Mouse (Mus musculus): ENCODE data around the gene Eef1akmt1.

Gene Eef1akmt1

DNA sequence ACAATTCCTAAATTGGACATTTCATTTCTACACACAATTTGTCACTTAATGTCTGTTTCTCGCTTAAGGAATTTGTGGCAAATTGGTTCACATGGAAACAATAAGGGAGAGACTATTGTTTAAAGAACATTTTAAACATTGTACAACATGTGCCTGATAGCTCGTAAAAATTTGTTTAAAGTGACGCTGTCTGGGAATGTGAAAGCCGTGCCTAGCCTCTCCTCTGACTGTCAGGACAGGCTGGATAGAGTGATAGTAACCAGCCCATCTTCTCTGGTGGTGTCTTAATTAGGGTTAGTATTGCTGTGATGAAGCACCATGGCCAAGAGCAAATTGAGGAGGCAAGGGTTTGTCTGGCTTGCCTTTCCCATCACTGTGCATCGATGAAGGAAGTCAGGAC, 24.4 kb downstream of the Eef1akmt1 start:
- no peak for DNase-seq (ENCODE audit: low read depth, low spot score)

DNA sequence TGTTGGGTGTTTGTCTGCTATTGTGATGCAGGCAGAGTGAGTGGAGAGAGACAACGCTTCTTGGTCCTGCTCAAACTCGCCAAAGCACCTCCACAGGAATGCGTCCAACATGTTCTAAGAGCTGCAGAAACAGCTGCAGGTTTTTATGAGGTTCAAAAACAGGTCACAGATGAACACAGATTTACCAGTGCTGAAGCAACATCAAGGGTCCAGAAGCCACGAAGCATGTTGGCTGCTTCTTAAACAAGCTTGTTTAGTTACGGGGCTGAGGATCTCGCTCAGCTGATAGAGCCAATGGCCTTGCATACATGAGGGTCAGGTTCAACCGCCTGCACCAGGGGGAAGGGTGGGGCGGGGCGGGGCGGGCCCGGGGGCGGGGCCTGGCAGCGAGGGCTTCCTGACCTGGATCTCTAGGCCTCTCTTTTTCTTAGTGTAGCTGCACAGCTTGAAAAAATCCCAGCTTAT, 24.8 kb downstream of the Eef1akmt1 start:
- no peak for DNase-seq (ENCODE audit: low read depth, low spot score)

DNA sequence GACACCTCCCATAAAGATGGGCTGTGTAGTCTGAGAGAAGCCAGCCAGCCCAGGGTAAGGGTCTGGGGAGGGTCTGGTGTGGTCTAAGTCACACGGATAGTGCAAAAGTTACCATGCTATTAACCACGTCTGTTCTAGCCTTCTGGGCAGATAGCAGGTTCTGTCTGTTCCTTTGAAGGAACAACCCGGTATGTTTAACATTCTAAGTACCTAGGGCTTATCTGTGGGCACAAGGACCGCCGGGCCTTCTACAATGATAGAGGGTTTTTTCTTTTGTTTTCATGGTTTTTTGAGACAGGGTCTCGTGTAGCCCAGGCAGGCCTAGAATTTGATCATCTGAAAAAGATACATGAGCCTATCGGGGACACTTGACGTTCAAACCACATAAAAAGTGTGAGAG, 25.3 kb downstream of the Eef1akmt1 start:
- no peak for DNase-seq (ENCODE audit: low read depth, low spot score)

DNA sequence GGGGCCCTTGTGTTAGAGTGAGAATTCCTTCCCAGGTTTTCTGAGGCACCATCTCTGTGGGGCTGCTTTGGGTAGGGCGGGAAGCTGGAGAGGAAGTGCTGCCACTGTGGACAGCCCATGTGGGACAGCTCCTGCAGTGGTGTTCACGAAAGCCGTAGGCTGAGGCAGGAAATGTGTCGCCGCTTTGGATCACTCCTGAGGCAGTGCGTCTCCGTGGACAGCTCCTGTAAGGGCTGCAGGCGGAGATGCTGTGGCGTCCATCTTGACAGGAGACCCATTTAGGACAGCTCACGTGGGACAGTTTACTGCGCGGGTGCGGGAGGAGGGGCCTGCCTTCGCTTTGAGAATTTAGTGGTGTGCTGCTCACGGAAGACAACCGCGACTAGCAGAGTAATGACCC, 25.9 kb downstream of the Eef1akmt1 start:
- no peak for DNase-seq (ENCODE audit: low read depth, low spot score)

DNA sequence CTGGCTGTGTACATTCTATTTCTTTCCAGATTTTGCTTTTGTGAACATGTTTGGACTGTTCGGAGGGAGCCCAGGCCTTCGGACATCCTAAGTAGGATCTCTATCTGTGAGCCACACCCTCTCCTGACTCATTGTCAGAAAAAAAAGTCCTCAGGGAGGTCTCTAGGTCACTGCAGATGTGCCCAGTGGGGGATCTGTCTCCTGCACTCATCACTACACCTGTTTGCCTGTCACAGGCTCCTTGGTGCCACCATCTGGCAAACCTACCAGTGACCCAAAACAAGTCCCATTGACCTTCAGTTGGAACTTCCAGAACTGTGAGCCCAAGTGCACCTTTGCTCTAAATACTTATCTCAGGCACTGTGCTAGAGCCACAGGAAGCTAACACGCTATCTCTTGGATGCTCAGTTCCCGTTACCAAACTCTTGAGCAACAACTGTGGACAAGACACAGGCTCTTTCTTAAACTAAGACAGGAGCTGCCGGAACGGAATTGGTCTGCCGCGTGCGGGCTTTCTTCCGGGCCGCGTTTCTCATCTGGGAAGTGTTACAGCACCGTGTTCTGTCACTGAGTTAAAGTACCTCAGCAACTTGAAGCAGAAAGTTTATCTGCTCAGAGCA, 27.9 kb downstream of the Eef1akmt1 start:
- no peak for DNase-seq (ENCODE audit: low read depth, low spot score)

DNA sequence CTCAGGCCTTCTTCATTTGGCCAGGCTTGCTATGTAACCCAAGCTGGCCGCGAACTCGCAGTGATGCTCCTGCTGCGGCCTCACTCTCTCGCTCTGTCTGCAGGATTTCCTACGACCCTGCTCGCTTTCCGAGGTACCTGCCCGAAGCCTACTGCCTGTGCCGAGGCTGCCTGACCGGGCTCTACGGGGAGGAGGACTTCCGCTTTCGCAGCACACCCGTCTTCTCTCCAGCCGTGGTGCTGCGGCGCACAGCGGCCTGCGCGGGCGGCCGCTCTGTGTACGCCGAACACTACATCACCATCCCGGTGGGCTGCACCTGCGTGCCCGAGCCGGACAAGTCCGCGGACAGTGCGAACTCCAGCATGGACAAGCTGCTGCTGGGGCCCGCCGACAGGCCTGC, 29.2 kb downstream of the Eef1akmt1 start:
- DNase-seq (ENCODE audit: low read depth, low spot score): no peak

DNA sequence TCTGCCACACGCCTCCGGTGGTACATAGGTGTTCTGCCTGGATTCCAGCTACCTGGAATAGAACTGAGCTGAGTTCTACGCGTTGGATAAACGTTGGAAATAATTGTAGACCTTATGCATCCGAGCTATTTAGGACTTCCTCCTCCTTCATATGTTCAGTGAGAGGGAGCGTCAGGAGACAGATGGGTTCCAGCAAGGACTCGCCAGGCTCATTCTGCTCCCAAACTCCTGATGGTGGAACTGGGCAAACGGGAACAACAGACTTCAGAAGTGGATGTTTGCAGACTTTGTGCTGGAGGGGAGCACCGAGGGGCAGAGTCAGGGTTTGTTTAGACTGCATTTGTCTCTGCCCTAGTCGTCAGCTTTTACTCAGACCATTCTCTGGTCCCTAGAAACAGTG, 30.7 kb downstream of the Eef1akmt1 start:
- no peak for DNase-seq (ENCODE audit: low read depth, low spot score)

DNA sequence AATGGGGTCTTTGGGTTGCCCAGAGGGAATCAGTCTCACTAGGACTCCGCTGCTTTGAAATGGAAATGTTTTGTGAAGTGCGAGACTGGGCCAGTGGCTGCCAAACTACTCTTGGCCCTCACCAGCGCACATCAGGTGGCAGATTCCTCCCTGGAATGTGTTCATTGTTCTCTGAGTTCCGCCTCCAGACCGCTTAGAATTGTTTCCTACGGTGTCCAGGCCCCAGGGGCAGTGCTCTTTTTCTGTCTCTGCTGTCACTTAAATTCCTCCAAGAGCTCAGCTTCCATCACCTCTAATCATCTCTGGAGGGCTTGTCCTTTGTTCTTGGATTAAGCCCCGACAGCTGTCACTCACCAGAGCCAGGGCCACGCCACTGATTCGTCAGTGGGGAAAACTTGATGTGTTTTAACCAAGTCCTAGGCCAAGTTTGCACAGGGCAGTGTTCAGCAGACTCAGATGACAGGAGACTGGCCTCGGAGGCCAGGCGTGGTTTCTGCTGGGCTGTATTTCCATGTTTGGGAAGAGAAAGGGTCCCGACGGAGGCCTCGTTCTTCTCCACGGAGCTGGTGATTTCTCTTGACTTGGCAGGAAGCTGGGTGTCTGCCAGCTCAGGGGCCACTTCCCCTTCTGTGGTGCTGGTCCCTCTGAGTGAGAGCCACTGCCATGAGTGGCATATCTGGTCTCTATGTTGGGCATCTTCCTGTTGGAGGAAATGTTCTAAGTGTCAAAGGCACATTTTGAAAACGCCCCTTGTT, 34.0 kb downstream of the Eef1akmt1 start:
- no peak for DNase-seq (ENCODE audit: low read depth, low spot score)

DNA sequence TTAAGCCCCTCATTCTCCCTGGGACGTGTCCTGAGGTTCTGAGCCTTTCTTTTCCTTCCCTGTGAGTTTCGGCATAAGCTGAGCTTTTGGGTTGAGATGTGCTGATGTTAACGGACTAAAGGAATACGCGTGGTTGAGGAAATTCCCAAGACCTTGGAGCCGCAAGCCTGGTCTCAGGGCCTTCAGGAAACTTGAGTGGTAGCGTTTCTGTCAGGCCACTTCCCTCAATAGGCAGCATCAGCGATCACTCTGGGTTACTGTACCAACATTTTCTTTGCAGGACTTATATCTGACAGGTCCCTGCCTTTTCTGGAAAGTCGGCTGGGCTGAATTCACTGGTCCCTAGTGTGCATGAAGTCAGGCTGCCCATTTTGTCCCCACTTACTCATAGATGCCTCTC, 34.6 kb downstream of the Eef1akmt1 start:
- no peak for DNase-seq (ENCODE audit: low read depth, low spot score)

DNA sequence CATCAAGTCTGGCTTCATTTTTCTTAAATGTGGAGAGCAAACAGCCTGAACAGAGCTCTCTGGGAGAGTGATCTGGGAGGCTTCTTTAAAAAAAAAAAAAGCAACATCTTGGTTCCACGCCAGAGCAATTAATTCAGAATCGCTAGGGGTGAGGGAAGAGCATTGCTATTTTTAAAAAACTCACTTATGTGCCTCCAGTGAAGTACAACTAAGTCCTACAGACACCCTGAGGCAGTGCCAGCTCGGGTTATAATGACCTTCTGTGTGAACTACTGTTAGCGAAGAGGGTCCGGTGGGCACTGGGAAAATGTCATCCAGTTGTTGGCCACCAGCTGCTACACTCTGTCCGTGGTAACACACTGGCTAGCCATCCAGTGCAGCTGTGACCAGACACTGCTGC, 35.8 kb downstream of the Eef1akmt1 start:
- no peak for DNase-seq (ENCODE audit: low read depth, low spot score)

DNA sequence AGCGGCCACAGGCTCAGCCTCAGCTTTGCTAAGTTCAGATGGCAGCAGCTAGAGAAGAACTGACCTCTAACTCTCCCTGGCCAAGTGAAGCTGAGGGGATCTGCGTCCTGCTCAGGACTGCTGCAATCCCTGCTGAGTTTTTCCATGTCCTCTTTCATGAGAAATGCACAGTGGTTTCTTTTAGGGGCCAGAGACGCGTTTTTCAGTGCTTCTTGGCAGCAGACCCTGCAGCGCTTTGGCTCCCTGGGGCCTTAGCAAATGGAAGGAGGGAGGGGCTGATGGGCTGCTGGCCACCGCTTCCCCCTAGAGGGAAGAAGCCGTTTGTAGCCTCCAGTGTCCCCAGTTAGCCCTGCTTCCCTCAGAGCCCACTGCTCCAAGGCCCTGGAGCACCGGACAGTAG, 36.5 kb downstream of the Eef1akmt1 start:
- no peak for DNase-seq (ENCODE audit: low read depth, low spot score)

DNA sequence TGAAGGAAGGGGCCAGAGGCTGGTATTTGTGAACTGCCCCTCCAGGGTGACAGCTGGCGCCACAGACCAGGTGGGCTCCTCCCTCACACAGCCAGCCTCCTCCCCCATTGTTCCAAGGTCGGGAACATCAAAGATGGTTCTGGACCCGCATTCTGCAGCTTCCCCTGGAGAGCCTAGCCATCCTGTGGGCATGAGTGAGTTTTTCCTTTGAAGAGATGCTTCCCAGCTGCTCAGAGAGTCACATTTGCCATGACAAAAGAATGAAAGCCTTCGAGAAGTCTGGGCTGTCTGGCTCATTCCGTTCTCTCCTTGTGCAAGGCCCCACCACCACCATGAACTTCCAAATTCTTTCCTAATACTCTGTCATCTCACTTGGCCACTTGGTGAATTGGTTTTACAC, 37.1 kb downstream of the Eef1akmt1 start:
- no peak for DNase-seq (ENCODE audit: low read depth, low spot score)

DNA sequence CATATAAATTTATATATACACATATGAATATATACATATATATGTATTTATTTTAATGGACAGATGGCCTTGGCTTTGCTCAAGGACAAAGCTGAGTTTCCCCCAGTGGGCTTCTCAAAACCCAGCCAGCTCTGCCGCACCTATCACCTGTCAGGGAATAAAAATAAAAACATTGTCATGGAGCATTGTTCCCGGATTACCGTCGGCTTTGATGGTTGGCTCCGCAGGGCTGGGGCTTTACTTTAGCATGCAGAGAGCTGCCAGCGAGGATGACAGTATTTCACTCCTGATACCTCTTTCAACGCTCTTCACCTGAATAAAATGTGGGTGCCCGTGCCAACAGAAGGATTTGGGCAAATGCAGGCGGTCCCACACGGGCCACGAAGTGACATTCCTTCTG, 37.6 kb downstream of the Eef1akmt1 start:
- no peak for DNase-seq (ENCODE audit: low read depth, low spot score)

DNA sequence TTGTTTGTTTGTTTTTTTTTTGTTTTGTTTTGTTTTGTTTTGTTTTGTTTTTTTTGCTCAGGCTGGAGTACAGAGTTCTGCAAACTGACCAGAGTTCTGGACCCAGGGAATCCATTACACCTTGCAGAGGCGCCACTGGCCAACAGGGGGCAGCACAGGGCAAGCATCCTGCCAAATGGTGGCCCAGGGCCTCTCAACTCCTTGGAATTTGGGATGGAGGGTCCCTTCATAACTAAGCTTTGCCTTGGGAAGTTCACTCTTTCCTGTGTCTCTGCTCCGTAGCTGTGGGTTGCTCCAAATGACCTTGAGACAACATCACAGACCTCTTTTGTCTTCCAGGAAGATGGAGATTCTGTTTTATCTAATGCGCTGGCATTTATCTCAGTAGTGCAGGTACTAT, 38.2 kb downstream of the Eef1akmt1 start:
- DNase-seq (ENCODE audit: low read depth, low spot score): no peak

DNA sequence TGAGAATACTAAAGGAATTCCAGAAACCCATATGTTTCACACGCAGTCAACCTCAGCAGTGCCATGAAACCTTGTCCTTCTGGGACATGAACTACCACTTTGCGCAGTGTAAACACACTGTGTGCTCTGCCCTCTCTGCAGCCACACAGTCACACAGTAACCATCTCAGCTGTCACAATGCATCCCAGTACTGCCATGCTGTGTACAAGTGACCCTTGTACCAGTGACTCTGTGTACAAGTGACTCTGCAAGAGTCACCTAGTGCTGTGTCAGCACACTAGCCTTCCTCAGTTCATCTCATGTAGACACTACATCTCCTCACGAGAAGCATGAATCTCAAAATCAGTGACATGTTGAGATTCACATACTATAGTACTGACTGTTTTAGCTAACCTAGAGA, 38.8 kb downstream of the Eef1akmt1 start:
- no peak for DNase-seq (ENCODE audit: low read depth, low spot score)

DNA sequence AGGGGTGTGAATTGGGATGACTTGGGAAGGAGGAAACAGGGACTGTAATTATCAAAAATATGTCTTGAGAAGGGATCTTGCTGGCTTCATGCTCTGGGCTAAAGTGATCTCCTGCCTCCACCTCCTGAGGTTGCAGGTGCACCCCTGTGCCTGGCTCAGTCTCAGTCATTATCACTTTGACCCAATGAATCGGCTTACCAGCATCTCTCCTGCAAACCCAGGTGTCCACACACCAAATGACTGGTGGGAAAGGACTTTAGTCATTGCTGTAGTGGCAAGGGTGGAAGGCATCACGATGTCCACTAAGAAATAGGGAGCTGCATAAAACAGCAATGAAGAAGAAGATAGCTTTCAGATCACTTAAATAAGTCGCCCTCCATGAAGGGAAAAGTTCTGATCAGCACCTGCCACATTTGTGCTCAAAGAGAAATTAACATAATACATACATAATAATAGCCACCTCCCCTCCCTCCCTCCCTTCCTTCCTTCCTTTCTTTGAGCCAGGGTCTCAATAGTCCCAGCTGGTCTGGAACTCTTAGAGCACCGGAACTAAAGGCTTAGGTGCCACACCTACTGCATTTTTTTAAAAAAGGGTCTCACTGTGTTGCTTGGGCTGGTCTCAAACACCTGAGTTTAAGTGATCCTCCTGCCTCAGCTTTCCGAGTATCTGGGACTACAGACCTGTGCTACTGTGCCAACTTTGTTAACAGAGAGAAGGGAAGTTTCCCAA, 41.5 kb downstream of the Eef1akmt1 start:
- no peak for DNase-seq (ENCODE audit: low read depth, low spot score)

DNA sequence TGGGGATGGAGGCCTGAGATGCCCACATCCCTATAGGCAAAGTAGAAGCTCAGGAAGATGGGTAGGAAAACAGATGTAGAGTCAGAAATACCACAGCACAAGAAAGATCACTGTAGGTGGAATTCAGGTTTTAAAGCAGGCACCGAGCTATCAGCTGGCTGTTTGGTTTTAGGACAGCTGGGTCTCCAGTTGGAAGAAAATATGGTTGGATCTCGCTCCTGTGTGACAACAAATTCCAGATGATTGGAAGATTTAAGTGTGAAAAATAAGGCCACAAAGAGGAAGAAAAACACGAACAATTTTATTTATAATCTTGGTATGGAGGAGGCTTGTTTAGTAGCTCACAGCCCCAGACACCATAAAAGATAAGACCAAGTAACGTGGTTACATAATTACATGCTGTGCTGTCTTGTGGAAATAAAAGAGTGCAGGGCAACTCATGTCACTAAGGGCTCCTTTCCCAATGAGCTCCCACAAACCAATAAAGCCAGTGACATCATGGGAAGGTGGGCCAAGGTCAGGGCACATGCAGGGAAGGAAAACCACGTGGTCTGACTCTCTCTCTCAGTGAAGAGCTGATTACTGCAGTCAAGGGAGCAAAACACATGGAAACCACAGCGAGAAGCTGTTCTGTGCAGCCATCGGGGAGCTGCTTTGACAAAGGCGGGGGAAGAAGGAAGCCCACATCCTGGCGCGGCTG, 42.2 kb downstream of the Eef1akmt1 start:
- no peak for DNase-seq (ENCODE audit: low read depth, low spot score)

DNA sequence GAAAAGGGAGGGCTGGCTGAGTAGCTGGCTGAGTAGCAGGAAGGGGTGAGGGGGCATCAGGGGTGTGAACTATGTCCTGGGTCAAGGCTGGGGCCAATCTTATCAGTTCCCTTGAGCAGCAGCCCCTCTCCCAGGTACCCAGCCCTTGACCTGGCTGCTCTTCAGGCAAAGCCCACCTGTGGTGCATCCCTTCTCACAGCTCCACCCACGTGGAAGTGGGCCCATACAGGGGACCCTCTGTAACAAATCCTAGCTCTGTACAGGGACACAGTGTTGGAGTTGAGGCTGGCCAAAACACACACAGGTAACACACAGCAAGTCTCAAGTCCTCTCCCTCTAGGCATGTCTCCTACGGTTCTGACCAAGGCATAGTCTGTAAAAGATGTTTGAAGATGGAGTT, 43.8 kb downstream of the Eef1akmt1 start:
- DNase-seq (ENCODE audit: low read depth, low spot score): no peak

DNA sequence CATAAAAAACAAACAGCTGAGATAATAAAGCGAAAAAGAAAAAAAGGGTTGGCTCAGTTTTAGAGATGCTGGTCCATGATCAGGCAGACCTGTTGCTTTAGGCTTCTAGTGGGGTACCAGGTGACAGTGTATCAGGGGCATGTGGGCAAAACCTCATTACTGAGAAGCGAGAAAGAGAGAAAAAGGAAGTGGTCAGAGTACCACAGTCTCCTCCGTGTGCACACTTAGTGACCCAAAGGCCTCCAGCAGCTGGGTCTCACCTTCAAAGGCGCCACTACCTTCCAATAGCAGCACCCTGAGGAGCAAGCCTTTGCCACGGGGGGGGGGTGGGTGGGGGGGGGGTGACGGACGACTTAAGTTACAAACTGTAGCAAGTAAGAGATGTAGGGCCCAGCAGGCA, 44.3 kb downstream of the Eef1akmt1 start:
- DNase-seq (ENCODE audit: low read depth, low spot score): no peak

DNA sequence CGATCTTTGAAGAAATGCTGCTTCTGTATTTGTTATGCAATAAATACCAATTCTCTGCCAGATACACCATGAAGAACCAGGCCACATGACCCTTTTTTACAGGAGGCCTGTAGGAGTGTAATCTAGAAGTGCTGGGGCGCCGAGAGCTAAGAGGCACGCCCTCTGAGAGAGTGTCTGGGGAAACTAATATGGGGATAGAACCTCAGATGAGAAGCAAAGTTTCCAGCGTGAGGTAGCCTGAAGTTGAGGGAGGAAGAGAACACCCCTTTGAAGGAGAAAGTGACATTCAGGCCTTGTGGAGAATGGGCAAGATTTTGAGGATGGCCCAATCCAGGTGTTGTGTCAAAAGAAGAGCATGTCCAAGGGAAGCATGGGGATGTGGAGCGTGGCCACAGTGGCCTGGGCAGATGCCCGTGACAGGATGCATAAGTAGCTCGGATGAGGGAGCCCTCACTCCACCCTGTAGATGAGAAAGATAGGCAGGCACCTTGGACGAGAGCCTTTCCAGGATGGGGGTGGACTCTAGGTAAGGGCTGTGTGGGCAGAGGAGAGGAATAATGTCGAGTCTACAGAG, 45.3 kb downstream of the Eef1akmt1 start:
- DNase-seq (ENCODE audit: low read depth, low spot score): no peak

DNA sequence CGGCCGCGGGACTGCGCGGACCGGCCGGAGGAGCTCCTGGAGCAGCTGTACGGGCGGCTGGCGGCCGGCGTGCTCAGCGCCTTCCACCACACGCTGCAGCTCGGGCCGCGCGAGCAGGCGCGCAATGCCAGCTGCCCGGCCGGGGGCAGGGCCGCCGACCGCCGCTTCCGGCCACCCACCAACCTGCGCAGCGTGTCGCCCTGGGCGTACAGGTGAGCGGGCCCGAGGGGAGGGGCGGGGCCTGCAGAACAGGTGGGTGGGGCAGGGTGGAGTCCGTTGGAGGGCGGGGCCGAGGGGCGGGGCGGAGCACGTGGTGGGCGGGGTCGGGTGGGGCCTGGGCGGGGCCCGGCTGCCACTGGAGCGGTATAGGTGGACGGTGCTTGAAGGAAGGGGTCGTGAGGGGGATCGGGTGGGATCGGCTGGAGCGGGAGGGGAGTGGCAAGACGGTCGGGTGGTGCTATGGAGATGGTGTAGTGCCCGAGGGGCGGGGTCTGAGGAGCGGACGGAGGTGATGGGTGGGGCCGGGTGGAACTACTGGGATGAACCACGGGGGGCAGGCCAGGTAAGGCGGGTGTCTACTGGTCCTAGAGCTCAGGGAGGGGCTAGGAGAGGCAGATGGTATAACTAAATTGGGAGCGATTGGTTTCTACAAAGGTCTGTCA, 45.9 kb downstream of the Eef1akmt1 start:
- DNase-seq (ENCODE audit: low read depth, low spot score): no peak
